Mouse (Mus musculus): ENCODE measurements around the gene Cacna1g.

DNA sequence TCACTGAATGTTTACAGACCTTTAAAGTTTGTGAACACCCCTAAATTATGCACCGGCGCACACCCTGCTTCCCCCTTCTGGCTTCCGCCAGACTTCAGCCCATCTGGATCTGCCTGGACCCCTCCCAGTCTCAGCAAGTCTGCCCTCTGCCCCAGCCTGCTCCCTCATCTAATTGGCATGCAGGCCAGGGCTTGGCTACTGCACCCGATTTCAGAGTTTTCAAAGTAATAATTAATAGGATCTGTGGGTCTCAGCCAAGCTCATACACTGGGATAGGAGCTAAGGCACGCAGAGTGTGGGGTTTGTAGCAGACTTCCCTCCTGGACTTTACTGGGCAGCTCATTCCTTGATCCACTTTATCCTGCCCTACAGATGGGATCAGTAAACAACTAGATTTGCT lies 69.8 kb downstream of the Cacna1g start:
- no peak for TF ChIP-seq CTCF (IDR thresholded peaks at IDR 0.05; ENCODE audit: low read depth)
- no peak for TF ChIP-seq EP300 (IDR thresholded peaks at IDR 0.05; ENCODE audit: low read depth)
